Mouse (Mus musculus) layer of hippocampus, postnatal 10 days (tissue): ENCODE measurements around the gene Slc13a2. TPM values are rescaled to one million over a fixed set of nuclear protein-coding genes. Genes with fewer than 3 reads are reported as not detected.

Source experiments
- DNase-seq, 2 experiments: peaks; one replicate each; pipeline ENCODE4 v3.0.0; 2021; ENCODE audit warnings: low spot score in 2 of 2
- total RNA-seq, 2 experiments: library from RNA; stranded (reverse); gene quantifications; 2 replicates each; pipeline ENCODE4 v1.2.3; 2021

Gene Slc13a2
- total RNA-seq, 2 experiments from 2014 or later, result not detected

GRCm38 (mm10) chr11:78397397-78397796 is 24.6 kb downstream of the Slc13a2 start:
- DNase-seq, result peak; percentile 71 to 80

GRCm38 (mm10) chr11:78396950-78397349 is 25.1 kb downstream of the Slc13a2 start:
- DNase-seq, result no peak

GRCm38 (mm10) chr11:78392728-78393127 is 29.3 kb downstream of the Slc13a2 start:
- no peak for DNase-seq

- DNase-seq, result no peak
Observed at GRCm38 (mm10) chr11:78386508-78387043, 35.4 kb downstream of the Slc13a2 start, which contains the start of gene Foxn1. Foxn1 (minus strand) TSS chr11:78386558.

- no peak for DNase-seq
Observed at GRCm38 (mm10) chr11:78385776-78386175, 36.2 kb downstream of the Slc13a2 start.

- no peak for DNase-seq
Observed at GRCm38 (mm10) chr11:78382701-78383100, 39.3 kb downstream of the Slc13a2 start.

GRCm38 (mm10) chr11:78382286-78382685 is 39.7 kb downstream of the Slc13a2 start:
- DNase-seq, result no peak

- DNase-seq, result no peak
Observed at GRCm38 (mm10) chr11:78380996-78381395, 41.0 kb downstream of the Slc13a2 start.

- no peak for DNase-seq
Observed at GRCm38 (mm10) chr11:78380351-78380750, 41.7 kb downstream of the Slc13a2 start.

- DNase-seq, result no peak
Observed at GRCm38 (mm10) chr11:78377549-78378159, 44.4 kb downstream of the Slc13a2 start.

- no peak for DNase-seq
Observed at GRCm38 (mm10) chr11:78374147-78374546, 47.9 kb downstream of the Slc13a2 start.

- no peak for DNase-seq
Observed at GRCm38 (mm10) chr11:78372610-78373009, 49.4 kb downstream of the Slc13a2 start.

- no peak for DNase-seq
Observed at GRCm38 (mm10) chr11:78372166-78372565, 49.9 kb downstream of the Slc13a2 start.

- no peak for DNase-seq
Observed at GRCm38 (mm10) chr11:78371711-78372110, 50.3 kb downstream of the Slc13a2 start.

GRCm38 (mm10) chr11:78370389-78370788 is 51.6 kb downstream of the Slc13a2 start:
- no peak for DNase-seq

- no peak for DNase-seq
Observed at GRCm38 (mm10) chr11:78367456-78368225, 54.4 kb downstream of the Slc13a2 start.

GRCm38 (mm10) chr11:78364103-78364502 is 57.9 kb downstream of the Slc13a2 start:
- DNase-seq, result no peak

GRCm38 (mm10) chr11:78363309-78364007 is 58.6 kb downstream of the Slc13a2 start:
- no peak for DNase-seq

GRCm38 (mm10) chr11:78360789-78361131 is 61.3 kb downstream of the Slc13a2 start:
- DNase-seq, result no peak

- peak; percentile 77 to 84 for DNase-seq
Observed at GRCm38 (mm10) chr11:78360125-78360788, 61.8 kb downstream of the Slc13a2 start.

- DNase-seq, result peak; percentile 46 to 61
Observed at GRCm38 (mm10) chr11:78358330-78359007, 63.5 kb downstream of the Slc13a2 start.
